Mouse (Mus musculus): ENCODE measurements at regions not wholly inside any gene's neighbourhood (a gene's known extent, or its start where the extent isn't known, plus 50 kb on each side); places are given as distances from the start of the nearest gene placed in this dataset.

DNA sequence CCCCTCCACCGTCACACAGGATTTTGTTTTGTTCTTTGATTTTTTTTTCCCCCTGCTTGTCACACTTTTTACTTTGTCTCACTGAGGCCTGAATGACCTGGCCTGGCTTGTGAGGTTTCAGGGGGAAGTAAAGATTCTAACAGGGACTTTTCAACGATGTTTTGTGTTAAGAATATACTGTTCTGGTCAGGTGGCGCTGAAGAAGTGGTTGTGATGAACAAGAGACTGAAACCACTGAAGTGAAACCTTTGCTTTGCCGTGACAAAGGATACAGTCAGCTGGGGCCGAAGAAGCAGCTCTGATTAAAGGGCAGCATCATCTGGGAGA lies 97.4 kb upstream of the Zfp648 start:
- no peak for TF ChIP-seq FOSL1 (IDR thresholded peaks at IDR 0.05; ENCODE audit: insufficient read depth, low read length, poor library complexity, severe bottlenecking)
- TF ChIP-seq MYOG (IDR thresholded peaks at IDR 0.05; ENCODE audit: control insufficient read depth, extremely low read depth, insufficient read length) = no peak
- no peaks in the 10 kb centered on the region for H3K36me3 ChIP-seq (ENCODE audit: control insufficient read depth, insufficient read depth)
- H3K79me2 ChIP-seq (ENCODE audit: control insufficient read depth, insufficient read depth) = no peaks in the 10 kb centered on the region
- H3K79me3 ChIP-seq (ENCODE audit: low read depth) = no peaks in the 10 kb centered on the region
- no peaks in the 10 kb centered on the region for H3K27me3 ChIP-seq (ENCODE audit: control insufficient read depth, insufficient read depth, insufficient read length)
- H3ac ChIP-seq (ENCODE audit: control insufficient read depth, insufficient read length, low read depth) = no peak overlapping the region
- H3K4me3 ChIP-seq (ENCODE audit: insufficient read depth, poor library complexity, severe bottlenecking) = no peak overlapping the region

DNA sequence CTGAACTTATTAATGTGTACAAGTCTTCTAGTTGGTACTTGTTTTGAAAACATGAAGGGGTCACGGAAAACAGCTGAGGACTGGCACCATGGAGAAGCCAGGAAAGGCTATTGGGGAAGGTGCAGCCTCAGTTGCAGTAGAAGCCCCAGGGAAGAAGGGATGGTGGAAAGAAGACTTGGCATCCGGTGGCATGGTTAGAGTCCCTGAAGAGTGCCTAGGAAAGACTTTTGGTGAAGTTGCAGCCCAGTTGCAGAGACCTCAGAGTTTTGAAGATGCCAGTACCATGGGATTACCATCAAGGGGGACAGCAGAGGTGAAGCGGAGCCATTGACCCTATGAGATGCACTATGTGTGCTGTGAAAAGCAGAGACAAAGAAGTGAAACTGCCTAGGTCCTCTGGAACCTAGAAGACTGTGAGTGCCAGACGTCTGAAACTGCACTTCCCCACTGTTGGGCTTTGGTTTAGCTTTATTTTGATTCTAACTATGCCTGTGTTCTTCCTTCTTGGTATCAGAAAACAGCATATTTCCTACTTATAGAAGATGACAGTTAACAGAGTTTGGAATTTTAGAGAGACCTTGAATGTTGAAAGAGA lies 96.9 kb upstream of the Zfp648 start:
- Histone ChIP-seq H3K79me2 (ENCODE audit: control insufficient read depth, insufficient read depth) (no peaks in the 10 kb centered on the region), H3ac (ENCODE audit: control insufficient read depth, insufficient read length, low read depth) (no peak overlapping the region), H3K4me3 (ENCODE audit: insufficient read depth, poor library complexity, severe bottlenecking) (no peak overlapping the region), H3K36me3 (ENCODE audit: control insufficient read depth, insufficient read depth) (no peaks in the 10 kb centered on the region), H3K27me3 (ENCODE audit: control insufficient read depth, insufficient read depth, insufficient read length) (no peaks in the 10 kb centered on the region), H3K79me3 (ENCODE audit: low read depth) (no peaks in the 10 kb centered on the region)
- TF ChIP-seq MYOG (IDR thresholded peaks at IDR 0.05; ENCODE audit: control insufficient read depth, extremely low read depth, insufficient read length) = no peak
- TF ChIP-seq FOSL1 (IDR thresholded peaks at IDR 0.05; ENCODE audit: insufficient read depth, low read length, poor library complexity, severe bottlenecking) = no peak
- no peak for TF ChIP-seq MYOD1 (IDR thresholded peaks at IDR 0.05; ENCODE audit: control insufficient read depth, insufficient read length, low read depth)
- no peak for TF ChIP-seq CEBPB (IDR thresholded peaks at IDR 0.05; ENCODE audit: low read depth)
- TF ChIP-seq MAX (IDR thresholded peaks at IDR 0.05) = no peak
- no peak for TF ChIP-seq CTCF (IDR thresholded peaks at IDR 0.05; ENCODE audit: control insufficient read depth, insufficient read depth, insufficient read length)
- no peak for TF ChIP-seq USF1 (IDR thresholded peaks at IDR 0.05; ENCODE audit: low read depth)

DNA sequence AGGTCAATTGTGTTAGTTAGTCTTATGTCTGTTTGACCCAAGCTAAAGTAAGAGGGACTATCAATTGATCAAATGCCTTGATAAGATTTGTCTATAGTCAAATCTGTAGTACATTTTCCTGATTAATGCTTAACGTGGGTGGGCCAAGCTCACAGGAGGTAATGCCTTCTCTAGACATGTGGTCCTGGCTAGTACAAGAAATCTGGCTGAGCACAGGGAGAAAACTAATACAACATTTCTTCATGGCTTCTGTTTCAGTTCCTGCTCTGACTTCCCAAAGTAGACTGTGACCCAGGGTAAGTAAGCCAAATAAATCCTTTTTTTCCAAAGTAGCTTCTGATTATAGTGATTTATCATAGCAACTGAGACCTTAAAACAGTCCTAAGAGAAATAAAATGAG lies 96.2 kb upstream of the Zfp648 start:
- Histone ChIP-seq H3K79me2 (ENCODE audit: control insufficient read depth, insufficient read depth) (no peaks in the 10 kb centered on the region), H3ac (ENCODE audit: control insufficient read depth, insufficient read length, low read depth) (no peak overlapping the region), H3K4me3 (ENCODE audit: insufficient read depth, poor library complexity, severe bottlenecking) (no peak overlapping the region), H3K79me3 (ENCODE audit: low read depth) (no peaks in the 10 kb centered on the region), H3K36me3 (ENCODE audit: control insufficient read depth, insufficient read depth) (no peaks in the 10 kb centered on the region), H3K27me3 (ENCODE audit: control insufficient read depth, insufficient read depth, insufficient read length) (no peaks in the 10 kb centered on the region)
- no peak for TF ChIP-seq CEBPB (IDR thresholded peaks at IDR 0.05; ENCODE audit: low read depth)
- TF ChIP-seq USF1 (IDR thresholded peaks at IDR 0.05; ENCODE audit: low read depth) = no peak
- no peak for TF ChIP-seq MYOD1 (IDR thresholded peaks at IDR 0.05; ENCODE audit: control insufficient read depth, insufficient read length, low read depth)

DNA sequence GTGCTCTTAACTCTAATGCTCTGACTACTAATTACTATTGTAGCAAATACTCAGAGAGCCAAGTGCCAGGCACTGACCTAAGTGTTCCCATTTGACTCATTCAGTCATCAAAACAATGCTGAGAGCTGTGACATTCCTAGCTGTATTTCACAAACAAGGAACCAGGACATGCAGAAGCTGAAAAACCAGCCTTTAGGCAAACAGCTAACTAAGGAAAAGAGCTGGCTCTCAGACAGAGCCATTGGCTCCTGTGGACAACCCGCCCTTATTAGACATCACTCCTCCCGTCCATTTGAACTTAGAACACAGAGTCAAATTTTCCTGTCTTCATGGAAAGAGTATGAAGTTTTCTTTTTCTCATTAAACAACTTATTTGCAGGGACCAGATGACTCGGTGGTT lies 88.5 kb upstream of the Zfp648 start:
- Histone ChIP-seq H3K79me2 (ENCODE audit: control insufficient read depth, insufficient read depth) (no peaks in the 10 kb centered on the region), H3K4me3 (ENCODE audit: insufficient read depth, poor library complexity, severe bottlenecking) (no peak overlapping the region), H3ac (ENCODE audit: control insufficient read depth, insufficient read length, low read depth) (no peak overlapping the region), H3K79me3 (ENCODE audit: low read depth) (no peaks in the 10 kb centered on the region), H3K36me3 (ENCODE audit: control insufficient read depth, insufficient read depth) (no peaks in the 10 kb centered on the region), H3K27me3 (ENCODE audit: control insufficient read depth, insufficient read depth, insufficient read length) (peaks cover 2% of the 10 kb centered on the region)
- no peak for TF ChIP-seq FOSL1 (IDR thresholded peaks at IDR 0.05; ENCODE audit: insufficient read depth, low read length, poor library complexity, severe bottlenecking)
- no peak for TF ChIP-seq MAX (IDR thresholded peaks at IDR 0.05)
- no peak for TF ChIP-seq CEBPB (IDR thresholded peaks at IDR 0.05; ENCODE audit: low read depth)
- no peak for TF ChIP-seq USF1 (IDR thresholded peaks at IDR 0.05; ENCODE audit: low read depth)
- no peak for TF ChIP-seq MYOD1 (IDR thresholded peaks at IDR 0.05; ENCODE audit: control insufficient read depth, insufficient read length, low read depth)
- TF ChIP-seq MYOG (IDR thresholded peaks at IDR 0.05; ENCODE audit: control insufficient read depth, extremely low read depth, insufficient read length) = no peak
- no peak for TF ChIP-seq CTCF (IDR thresholded peaks at IDR 0.05; ENCODE audit: control insufficient read depth, insufficient read depth, insufficient read length)

DNA sequence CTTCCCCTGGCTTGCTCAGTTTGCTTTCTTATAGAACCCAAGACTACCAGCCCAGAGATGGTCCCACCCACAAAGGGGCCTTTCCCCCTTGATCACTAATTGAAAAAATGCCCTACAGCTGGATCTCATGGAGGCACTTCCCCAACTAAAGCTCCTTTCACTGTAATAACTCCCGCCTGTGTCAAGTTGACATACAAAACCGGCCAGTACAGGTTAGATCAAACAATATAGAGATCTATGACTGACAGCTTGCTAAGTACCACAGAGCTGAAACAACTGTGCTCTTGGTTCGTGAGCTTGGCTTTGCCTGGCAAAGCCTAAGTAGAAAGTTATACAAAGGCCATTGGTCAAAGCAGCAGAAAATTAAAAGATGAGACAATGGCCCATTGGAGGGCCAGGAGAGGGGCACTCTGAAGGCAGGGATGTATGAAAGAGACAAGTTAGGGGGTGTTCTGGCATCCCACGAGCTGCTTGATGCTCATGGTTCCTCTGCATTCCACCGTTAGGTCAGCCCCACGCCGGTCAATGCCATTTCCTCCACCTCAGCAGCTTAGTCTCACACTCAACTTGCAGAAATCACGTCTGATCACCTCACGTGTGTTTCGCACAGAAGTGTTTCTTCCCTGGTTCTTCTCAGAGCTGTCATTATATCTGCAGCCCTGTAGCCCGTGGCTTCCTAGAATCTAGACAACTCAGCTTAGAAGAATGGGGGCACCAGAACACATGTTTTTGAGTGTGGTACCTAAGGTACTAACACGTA lies 87.5 kb upstream of the Zfp648 start:
- no peak overlapping the region for H3ac ChIP-seq (ENCODE audit: control insufficient read depth, insufficient read length, low read depth)
- peaks cover 4% of the 10 kb centered on the region for H3K27me3 ChIP-seq (ENCODE audit: control insufficient read depth, insufficient read depth, insufficient read length)
- no peak overlapping the region for H3K4me3 ChIP-seq (ENCODE audit: insufficient read depth, poor library complexity, severe bottlenecking)
- no peaks in the 10 kb centered on the region for H3K36me3 ChIP-seq (ENCODE audit: control insufficient read depth, insufficient read depth)
- TF ChIP-seq CTCF (IDR thresholded peaks at IDR 0.05; ENCODE audit: control insufficient read depth, insufficient read depth, insufficient read length) = no peak
- TF ChIP-seq MYOG (IDR thresholded peaks at IDR 0.05; ENCODE audit: control insufficient read depth, extremely low read depth, insufficient read length) = no peak
- TF ChIP-seq CEBPB (IDR thresholded peaks at IDR 0.05; ENCODE audit: low read depth) = no peak
- no peak for TF ChIP-seq FOSL1 (IDR thresholded peaks at IDR 0.05; ENCODE audit: insufficient read depth, low read length, poor library complexity, severe bottlenecking)
- no peak for TF ChIP-seq MYOD1 (IDR thresholded peaks at IDR 0.05; ENCODE audit: control insufficient read depth, insufficient read length, low read depth)
- no peak for TF ChIP-seq MAX (IDR thresholded peaks at IDR 0.05)
- TF ChIP-seq USF1 (IDR thresholded peaks at IDR 0.05; ENCODE audit: low read depth) = no peak
- H3K79me3 ChIP-seq (ENCODE audit: low read depth) = no peaks in the 10 kb centered on the region
- H3K79me2 ChIP-seq (ENCODE audit: control insufficient read depth, insufficient read depth) = no peaks in the 10 kb centered on the region

DNA sequence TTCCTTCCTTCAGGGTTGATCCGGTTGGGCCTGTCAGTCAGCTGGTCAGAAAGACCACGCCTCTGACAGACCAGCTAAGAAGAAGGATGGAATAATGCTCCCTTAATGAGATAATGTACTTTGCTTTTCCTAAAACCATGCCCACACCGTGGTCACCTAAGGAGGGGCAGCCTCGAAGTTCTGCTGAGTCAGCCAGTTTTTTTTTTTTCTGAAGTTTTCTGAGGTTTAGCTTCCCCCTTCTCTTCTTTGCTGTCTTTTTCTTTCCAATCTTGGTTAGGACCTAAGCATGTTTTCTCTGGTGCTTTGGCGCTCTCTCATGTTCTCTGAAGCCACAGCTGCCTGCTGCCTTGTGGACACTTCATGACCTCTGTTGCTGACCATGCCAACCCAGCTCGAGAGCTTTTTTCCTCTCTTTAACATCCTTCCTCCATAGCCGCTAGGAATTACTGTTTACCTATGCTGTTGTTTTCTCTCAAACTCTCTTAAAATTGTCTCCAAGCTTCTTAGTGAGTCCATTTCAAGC lies 84.7 kb upstream of the Zfp648 start:
- no peak overlapping the region for H3K4me3 ChIP-seq (ENCODE audit: insufficient read depth, poor library complexity, severe bottlenecking)
- no peaks in the 10 kb centered on the region for H3K79me3 ChIP-seq (ENCODE audit: low read depth)
- TF ChIP-seq CTCF (IDR thresholded peaks at IDR 0.05; ENCODE audit: control insufficient read depth, insufficient read depth, insufficient read length) (no peak), USF1 (IDR thresholded peaks at IDR 0.05; ENCODE audit: low read depth) (no peak), FOSL1 (IDR thresholded peaks at IDR 0.05; ENCODE audit: insufficient read depth, low read length, poor library complexity, severe bottlenecking) (no peak)
- no peaks in the 10 kb centered on the region for H3K79me2 ChIP-seq (ENCODE audit: control insufficient read depth, insufficient read depth)
- no peak overlapping the region for H3ac ChIP-seq (ENCODE audit: control insufficient read depth, insufficient read length, low read depth)
- H3K27me3 ChIP-seq (ENCODE audit: control insufficient read depth, insufficient read depth, insufficient read length) = peaks cover 4% of the 10 kb centered on the region
- H3K36me3 ChIP-seq (ENCODE audit: control insufficient read depth, insufficient read depth) = no peaks in the 10 kb centered on the region

Data from C2C12 (cell line).